Mouse (Mus musculus): ENCODE results near the gene Nifk. TPM values are rescaled to one million over a fixed set of nuclear protein-coding genes. Genes with fewer than 3 reads are reported as not detected.

The Nifk gene
- polyA plus RNA-seq, 1 experiment from 2014 or later: 88.0 TPM

DNA sequence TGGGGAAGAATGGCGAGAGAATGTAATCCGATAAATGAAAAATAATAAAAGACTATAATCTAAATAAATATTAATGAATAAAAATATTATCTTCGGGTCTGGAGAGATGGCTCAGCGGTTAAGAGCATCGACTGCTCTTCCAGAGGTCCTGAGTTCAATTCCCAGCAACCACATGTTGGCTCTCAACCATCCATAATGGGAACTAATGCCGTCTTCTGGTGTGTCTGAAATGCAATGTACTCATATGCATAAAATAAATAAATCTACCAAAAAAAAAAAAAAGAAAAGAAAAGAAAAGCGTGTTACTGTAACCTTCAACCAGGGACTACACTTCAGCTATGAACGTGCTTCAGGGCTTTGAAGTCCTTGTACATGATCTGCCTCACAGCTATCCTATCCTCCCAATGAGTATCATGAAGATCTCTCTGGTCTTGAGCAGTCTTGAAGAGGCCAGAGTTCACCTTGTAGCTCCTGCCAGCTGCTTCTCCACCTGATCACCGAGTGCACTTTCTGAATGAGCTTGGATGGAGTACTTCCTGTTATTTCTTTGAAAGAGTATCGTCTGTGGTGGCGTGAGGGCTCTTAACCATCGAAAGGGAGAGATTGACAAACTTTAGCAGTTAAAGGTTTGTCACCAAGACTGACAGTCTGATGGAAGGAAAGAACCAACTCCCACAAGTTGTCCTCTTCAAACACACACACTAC is 9.9 kb upstream of the Nifk start, which contains the start of gene Tsn:
TSS of gene Tsn (minus strand) at position 118 of the 705 bp plus-strand sequence.
- Histone ChIP-seq H3K27me3 (ENCODE audit: control insufficient read depth, insufficient read depth, low read length) (no peaks in the 10 kb centered on the region), H3K36me3 (ENCODE audit: control insufficient read depth, insufficient read depth, low read length) (no peaks in the 10 kb centered on the region), H3K9me3 (ENCODE audit: control insufficient read depth, low read length) (no peaks in the 10 kb centered on the region), H3K4me2 (replicated peaks; ENCODE audit: low read depth, low read length) (peak within 1 kb of the TSS; percentile 42), H3K4me3 (ENCODE audit: low read depth, low read length) (peak within 1 kb of the TSS; percentile 70), H3K27ac (ENCODE audit: low read depth, low read length) (peak within 1 kb of the TSS; percentile 72), H3K4me1 (replicated peaks; ENCODE audit: control insufficient read depth, insufficient read depth, low read length) (no peaks in the 10 kb centered on the region), H3K9ac (ENCODE audit: low read depth, low read length) (peak within 1 kb of the TSS; percentile 86)
- 59% methylated on average over 12 of the region's 12 CpGs for WGBS
- ATAC-seq (ENCODE audit: low FRiP score) (peak; percentile 69), DNase-seq (ENCODE audit: low spot score) (no peak)

DNA sequence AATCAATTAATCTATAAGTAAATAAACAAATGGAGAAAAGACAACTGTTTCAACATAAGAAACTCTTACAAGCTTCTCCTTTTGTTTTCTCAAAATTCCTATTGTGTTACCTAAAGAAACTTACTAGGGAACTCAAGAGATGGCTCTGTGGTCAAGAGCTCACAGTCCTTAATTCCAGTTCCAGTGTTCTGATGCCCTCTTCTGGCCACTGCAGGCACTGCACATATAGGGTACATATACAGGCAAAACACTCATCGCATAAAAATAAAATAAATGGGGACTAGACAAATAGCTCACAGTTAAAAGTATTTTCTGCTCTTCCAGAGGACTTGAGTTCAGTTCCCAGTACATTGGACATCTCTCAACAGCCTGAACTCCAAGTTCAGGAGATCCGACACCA is 943 bp upstream of the Nifk start:
- Histone ChIP-seq H3K4me2 (replicated peaks; ENCODE audit: low read depth, low read length) (no peak overlapping the region), H3K9me3 (ENCODE audit: control insufficient read depth, low read length) (no peaks in the 10 kb centered on the region), H3K36me3 (ENCODE audit: control insufficient read depth, insufficient read depth, low read length) (no peaks in the 10 kb centered on the region), H3K27ac (ENCODE audit: low read depth, low read length) (no peak overlapping the region), H3K9ac (ENCODE audit: low read depth, low read length) (no peak overlapping the region), H3K4me1 (replicated peaks; ENCODE audit: control insufficient read depth, insufficient read depth, low read length) (peaks cover 2% of the 10 kb centered on the region; the same call in 1 of the 2 replicates), H3K4me3 (ENCODE audit: low read depth, low read length) (no peak overlapping the region), H3K27me3 (ENCODE audit: control insufficient read depth, insufficient read depth, low read length) (no peaks in the 10 kb centered on the region)
- ATAC-seq (ENCODE audit: low FRiP score) (peak; percentile 28; the same call in 1 of the 2 replicates), DNase-seq (ENCODE audit: low spot score) (peak; percentile 24)
- 59% methylated on average over 2 of the region's 2 CpGs for WGBS

DNA sequence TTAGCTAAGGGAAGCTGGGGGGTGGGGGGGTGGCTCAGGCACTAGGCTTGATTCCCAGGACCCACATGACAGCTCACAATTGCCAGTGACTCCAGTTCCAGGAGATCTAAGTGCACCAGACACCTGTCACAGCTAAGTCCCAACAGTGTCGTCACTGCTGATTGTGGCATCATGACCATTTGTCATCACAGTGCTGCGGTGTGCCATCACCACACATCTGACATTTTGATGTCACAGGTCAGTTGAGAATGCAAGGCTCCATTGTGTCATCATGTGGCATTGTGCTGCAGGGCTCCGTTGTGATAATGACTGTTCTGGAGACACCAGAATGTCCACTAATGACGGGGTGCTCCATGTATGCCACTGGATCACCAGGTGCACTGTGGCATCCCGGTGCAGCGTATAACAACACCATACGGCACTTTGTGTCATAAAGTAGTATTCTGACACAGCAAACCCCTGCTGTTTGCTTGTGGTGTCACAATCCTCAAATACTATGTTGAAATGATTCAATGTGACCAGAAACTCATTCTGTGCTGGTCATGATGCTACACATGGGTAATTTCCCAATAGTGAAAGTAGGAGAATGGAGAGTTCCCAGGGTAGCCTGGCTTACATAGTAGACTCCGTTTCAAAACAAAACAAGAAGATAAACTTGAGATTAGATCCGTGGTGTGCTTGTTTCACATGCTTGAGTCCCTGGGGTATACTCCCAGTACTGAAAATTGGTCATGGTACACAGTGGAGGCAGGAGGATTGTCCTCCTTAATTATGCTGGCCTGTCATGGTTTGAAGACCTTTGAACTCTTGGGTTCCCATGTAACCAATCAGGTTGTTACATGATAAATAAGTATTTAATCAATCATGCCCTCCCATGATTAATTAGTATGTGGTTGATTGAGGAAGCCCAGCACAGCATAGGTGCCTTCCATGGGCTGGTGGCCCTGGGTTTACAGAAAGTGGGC is 13.4 kb downstream of the Nifk start:
- H3K9me3 ChIP-seq (ENCODE audit: control insufficient read depth, low read length): no peaks in the 10 kb centered on the region
- no peak overlapping the region for H3K4me2 ChIP-seq (replicated peaks; ENCODE audit: low read depth, low read length)
- no peaks in the 10 kb centered on the region for H3K27me3 ChIP-seq (ENCODE audit: control insufficient read depth, insufficient read depth, low read length)
- no peak for DNase-seq (ENCODE audit: low spot score)
- H3K36me3 ChIP-seq (ENCODE audit: control insufficient read depth, insufficient read depth, low read length): peaks cover 2% of the 10 kb centered on the region
- H3K4me1 ChIP-seq (replicated peaks; ENCODE audit: control insufficient read depth, insufficient read depth, low read length): no peaks in the 10 kb centered on the region
- no peak for ATAC-seq (ENCODE audit: low FRiP score)
- H3K27ac ChIP-seq (ENCODE audit: low read depth, low read length): no peak overlapping the region
- no peak overlapping the region for H3K9ac ChIP-seq (ENCODE audit: low read depth, low read length)
- WGBS: 84% methylated on average over 9 of the region's 9 CpGs
- no peak overlapping the region for H3K4me3 ChIP-seq (ENCODE audit: low read depth, low read length)

DNA sequence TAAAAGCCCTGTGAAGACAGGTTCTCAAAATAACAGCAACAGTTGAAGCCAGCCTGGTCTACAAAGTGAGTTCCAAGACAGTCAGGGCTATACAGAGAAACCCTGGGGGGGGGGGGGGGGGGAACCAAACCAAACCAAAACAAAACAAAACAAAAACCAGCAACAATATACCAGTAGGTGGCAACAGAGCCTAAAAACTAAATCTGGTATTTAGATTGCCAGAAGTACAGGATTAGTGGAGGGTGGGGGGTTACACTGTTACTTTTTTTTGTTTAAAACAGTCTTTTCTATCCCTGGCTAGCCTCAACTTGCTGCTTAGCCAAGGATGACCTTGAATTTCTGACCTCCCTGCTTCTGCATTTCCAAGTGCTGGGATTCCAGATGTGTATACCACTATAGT is 14.2 kb downstream of the Nifk start:
- no peak overlapping the region for H3K4me3 ChIP-seq (ENCODE audit: low read depth, low read length)
- H3K4me2 ChIP-seq (replicated peaks; ENCODE audit: low read depth, low read length): no peak overlapping the region
- no peaks in the 10 kb centered on the region for H3K9me3 ChIP-seq (ENCODE audit: control insufficient read depth, low read length)
- no peak overlapping the region for H3K9ac ChIP-seq (ENCODE audit: low read depth, low read length)
- H3K36me3 ChIP-seq (ENCODE audit: control insufficient read depth, insufficient read depth, low read length): peaks cover 2% of the 10 kb centered on the region
- no peaks in the 10 kb centered on the region for H3K4me1 ChIP-seq (replicated peaks; ENCODE audit: control insufficient read depth, insufficient read depth, low read length)
- DNase-seq (ENCODE audit: low spot score) (peak; percentile 6), ATAC-seq (ENCODE audit: low FRiP score) (no peak)
- no peaks in the 10 kb centered on the region for H3K27me3 ChIP-seq (ENCODE audit: control insufficient read depth, insufficient read depth, low read length)
- no peak overlapping the region for H3K27ac ChIP-seq (ENCODE audit: low read depth, low read length)

DNA sequence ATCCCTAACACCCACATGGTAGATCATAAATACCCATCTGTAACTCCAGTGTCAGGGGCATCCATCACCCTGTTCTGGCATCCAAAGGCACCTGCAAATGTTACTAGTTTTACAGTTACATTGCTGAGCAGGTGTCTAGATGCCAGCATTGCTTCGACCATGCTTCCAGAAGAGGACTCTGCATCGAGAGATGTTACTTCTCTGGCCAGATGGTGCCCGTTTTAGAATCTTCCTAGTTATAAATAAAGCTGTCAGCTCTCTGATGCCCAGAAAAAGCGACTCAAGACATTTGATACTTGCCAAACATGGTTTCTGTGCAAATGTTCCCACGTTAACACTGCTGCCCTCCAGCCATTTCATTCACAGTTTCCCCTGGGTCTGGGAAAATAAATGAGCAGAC is 16.3 kb downstream of the Nifk start:
- 83% methylated on average over 5 of the region's 5 CpGs for WGBS
- H3K36me3 ChIP-seq (ENCODE audit: control insufficient read depth, insufficient read depth, low read length): no peaks in the 10 kb centered on the region; the same call in 1 of the 2 replicates
- H3K27me3 ChIP-seq (ENCODE audit: control insufficient read depth, insufficient read depth, low read length): no peaks in the 10 kb centered on the region
- H3K9ac ChIP-seq (ENCODE audit: low read depth, low read length): no peak overlapping the region
- no peak for DNase-seq (ENCODE audit: low spot score)
- no peak overlapping the region for H3K4me2 ChIP-seq (replicated peaks; ENCODE audit: low read depth, low read length)
- no peaks in the 10 kb centered on the region for H3K9me3 ChIP-seq (ENCODE audit: control insufficient read depth, low read length)
- no peak for ATAC-seq (ENCODE audit: low FRiP score)
- H3K27ac ChIP-seq (ENCODE audit: low read depth, low read length): no peak overlapping the region
- no peak overlapping the region for H3K4me3 ChIP-seq (ENCODE audit: low read depth, low read length)
- no peaks in the 10 kb centered on the region for H3K4me1 ChIP-seq (replicated peaks; ENCODE audit: control insufficient read depth, insufficient read depth, low read length)

DNA sequence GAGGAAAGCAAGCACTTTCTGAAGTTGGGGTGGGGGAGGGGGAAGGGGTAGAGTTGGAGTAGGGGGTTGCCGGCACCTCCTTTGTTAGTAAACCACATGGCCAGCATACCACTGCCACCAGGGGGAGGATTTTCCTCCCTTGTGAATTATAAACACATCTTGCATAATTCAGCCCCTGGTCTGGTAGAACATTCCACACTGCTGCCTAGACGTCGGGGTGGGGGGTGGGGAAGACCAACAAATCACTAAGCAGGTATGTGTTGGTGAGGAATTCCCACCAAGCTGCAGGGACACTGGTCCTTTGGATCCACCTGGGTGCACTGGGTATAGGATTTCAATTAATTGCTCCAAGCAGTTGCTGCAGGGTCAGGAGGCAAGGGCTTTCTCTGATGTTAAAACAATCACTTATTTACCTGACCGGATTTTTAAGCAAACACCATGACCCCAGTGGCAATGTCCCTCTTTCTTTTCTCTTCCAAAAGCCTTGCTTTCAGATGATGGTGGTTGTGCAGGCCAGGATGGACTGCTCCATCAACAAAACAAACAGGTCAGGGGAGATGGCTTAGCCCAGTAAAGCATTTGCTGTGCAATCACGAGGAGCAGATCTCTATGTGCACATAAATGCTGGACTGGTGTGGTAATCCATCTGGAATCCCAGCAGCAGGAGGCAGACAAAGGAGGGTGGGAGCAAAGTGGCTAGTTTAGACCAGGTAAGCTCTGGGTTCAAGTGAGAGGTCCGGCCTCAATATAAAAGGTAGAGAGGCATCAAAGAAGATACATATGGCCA is 22.2 kb downstream of the Nifk start:
- H3K27ac ChIP-seq (ENCODE audit: low read depth, low read length): no peak overlapping the region
- WGBS: 39% methylated on average over 6 of the region's 6 CpGs
- no peak for ATAC-seq (ENCODE audit: low FRiP score)

DNA sequence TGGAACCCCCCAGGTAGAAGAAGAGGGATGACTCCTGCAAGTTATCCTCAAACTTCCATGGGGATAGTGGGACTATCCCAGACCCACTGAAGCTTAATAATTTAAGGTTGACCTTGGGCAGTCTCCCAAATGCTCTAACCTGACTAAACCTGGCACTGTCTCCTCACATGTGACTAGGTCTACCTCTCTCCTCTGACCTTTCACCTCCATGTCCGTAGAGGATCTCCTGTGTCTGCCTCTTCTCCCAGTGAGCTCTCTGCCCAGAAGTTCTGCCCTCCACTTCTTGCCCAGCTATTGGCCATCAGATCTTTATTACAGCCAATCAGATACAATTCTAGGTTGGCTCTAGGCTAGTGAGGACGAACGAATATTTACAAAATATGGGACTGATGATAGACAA is 28.3 kb downstream of the Nifk start:
- no peaks in the 10 kb centered on the region for H3K36me3 ChIP-seq (ENCODE audit: control insufficient read depth, insufficient read depth, low read length)
- H3K9ac ChIP-seq (ENCODE audit: low read depth, low read length): no peak overlapping the region
- no peaks in the 10 kb centered on the region for H3K4me1 ChIP-seq (replicated peaks; ENCODE audit: control insufficient read depth, insufficient read depth, low read length)
- no peak overlapping the region for H3K4me3 ChIP-seq (ENCODE audit: low read depth, low read length)
- ATAC-seq (ENCODE audit: low FRiP score) (no peak), DNase-seq (ENCODE audit: low spot score) (no peak)
- no peaks in the 10 kb centered on the region for H3K27me3 ChIP-seq (ENCODE audit: control insufficient read depth, insufficient read depth, low read length)
- 84% methylated on average over 3 of the region's 3 CpGs for WGBS
- no peaks in the 10 kb centered on the region for H3K9me3 ChIP-seq (ENCODE audit: control insufficient read depth, low read length)
- H3K27ac ChIP-seq (ENCODE audit: low read depth, low read length): no peak overlapping the region
- no peak overlapping the region for H3K4me2 ChIP-seq (replicated peaks; ENCODE audit: low read depth, low read length)

More for the DNA sequence above, 22.2 kb downstream of the Nifk start:
- Histone ChIP-seq H3K9me3 (ENCODE audit: control insufficient read depth, low read length) (no peaks in the 10 kb centered on the region), H3K9ac (ENCODE audit: low read depth, low read length) (no peak overlapping the region), H3K4me1 (replicated peaks; ENCODE audit: control insufficient read depth, insufficient read depth, low read length) (no peaks in the 10 kb centered on the region), H3K36me3 (ENCODE audit: control insufficient read depth, insufficient read depth, low read length) (no peaks in the 10 kb centered on the region), H3K4me2 (replicated peaks; ENCODE audit: low read depth, low read length) (no peak overlapping the region), H3K4me3 (ENCODE audit: low read depth, low read length) (no peak overlapping the region), H3K27me3 (ENCODE audit: control insufficient read depth, insufficient read depth, low read length) (no peaks in the 10 kb centered on the region)
- DNase-seq (ENCODE audit: low spot score): peak; percentile 29

DNA sequence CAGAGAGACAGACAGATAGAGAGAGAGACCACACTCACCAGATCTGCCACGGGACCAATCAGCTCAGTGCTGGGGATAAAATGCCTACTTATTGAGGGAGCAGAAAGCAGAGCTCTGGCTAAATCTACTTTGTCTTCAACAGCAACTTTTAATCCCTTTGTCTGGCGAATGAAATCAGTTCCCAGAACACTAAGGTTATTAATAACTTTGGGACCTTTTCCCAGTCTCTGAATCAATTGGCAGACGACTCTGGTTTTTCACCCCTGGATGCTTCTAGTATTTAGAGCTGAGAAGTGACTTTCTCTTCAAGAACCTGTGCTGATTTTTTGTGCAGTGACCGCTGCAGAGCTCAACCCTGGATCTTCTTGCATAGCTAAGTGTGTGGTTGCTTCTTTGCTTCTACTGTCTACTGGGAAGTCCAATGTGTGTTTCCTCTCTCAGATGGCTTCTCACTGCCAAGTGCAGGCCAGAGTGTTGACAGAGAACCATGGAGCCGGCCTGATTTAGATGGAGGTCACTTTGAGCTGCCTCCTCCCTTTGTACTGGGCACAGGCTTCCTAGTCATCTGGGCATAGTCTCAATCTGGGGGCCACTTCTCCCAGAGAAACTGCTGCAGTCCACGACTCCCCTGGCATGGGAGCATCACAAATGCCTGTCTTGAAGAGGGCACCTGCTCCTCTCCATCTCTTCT is 37.6 kb downstream of the Nifk start:
- no peak overlapping the region for H3K4me3 ChIP-seq (ENCODE audit: low read depth, low read length)
- no peak overlapping the region for H3K4me2 ChIP-seq (replicated peaks; ENCODE audit: low read depth, low read length)
- H3K4me1 ChIP-seq (replicated peaks; ENCODE audit: control insufficient read depth, insufficient read depth, low read length): no peaks in the 10 kb centered on the region
- H3K36me3 ChIP-seq (ENCODE audit: control insufficient read depth, insufficient read depth, low read length): no peaks in the 10 kb centered on the region
- DNase-seq (ENCODE audit: low spot score) (no peak), ATAC-seq (ENCODE audit: low FRiP score) (no peak)
- WGBS: 78% methylated on average over 6 of the region's 6 CpGs
- H3K9me3 ChIP-seq (ENCODE audit: control insufficient read depth, low read length): no peaks in the 10 kb centered on the region
- no peak overlapping the region for H3K27ac ChIP-seq (ENCODE audit: low read depth, low read length)
- H3K27me3 ChIP-seq (ENCODE audit: control insufficient read depth, insufficient read depth, low read length): no peaks in the 10 kb centered on the region
- H3K9ac ChIP-seq (ENCODE audit: low read depth, low read length): no peak overlapping the region

Data from hindbrain, embryonic 11.5 days (tissue).